Mouse (Mus musculus) hindlimb bud, embryonic 11.5 days (tissue): ENCODE measurements around the gene Elk3.

Experiments used
- DNase-seq: peaks from one replicate; pipeline ENCODE4 v3.0.0-alpha.2; 2012; ENCODE audit warnings: low read depth, low spot score; ENCODE audit errors: extremely low spot score

Elk3 gene

DNA sequence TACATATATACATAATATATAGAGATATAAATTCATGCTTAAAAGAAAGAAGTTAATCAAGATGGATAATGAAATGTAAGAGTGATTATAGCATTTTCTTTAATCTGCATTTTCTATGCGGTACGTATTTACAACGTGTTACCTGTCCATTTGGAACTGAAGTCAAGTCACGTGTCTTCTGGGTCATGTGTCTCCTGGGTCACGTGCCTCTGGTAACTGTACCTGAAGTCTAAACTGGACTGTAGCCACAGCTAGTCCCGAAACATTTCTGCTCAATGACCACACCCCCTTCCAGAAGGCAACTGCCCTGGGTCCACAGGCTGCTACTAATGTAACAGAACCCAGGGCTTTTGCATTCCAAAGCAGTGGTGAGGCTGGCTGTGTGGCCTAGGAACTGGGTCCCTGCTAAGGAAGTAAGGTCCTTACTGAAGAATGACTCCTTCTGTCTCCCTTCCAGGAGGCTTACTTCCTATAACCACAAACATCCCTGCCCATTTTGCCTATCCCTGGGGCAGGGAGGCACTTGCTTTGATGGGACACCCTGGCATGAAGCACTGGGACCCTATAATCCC, 40.0 kb downstream of the Elk3 start:
- no peak for DNase-seq

DNA sequence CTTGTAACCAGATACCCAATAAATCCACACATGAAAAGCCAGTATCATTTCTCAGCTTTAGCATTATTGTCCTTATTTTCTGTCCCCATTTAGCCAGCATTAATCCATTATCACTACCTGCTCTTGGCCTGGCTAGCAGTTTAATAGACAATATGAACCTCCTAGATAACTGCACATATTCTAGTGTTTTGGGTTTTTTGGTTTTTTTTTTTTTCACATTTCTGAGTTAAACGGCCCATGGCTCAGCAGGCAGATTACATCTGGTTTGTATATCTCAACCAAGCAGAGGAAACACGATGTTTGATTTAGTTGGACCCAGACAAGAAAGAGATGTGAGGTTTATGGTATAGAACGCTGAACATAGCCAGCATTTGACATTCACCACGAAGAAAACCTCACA, 41.2 kb downstream of the Elk3 start:
- no peak for DNase-seq

DNA sequence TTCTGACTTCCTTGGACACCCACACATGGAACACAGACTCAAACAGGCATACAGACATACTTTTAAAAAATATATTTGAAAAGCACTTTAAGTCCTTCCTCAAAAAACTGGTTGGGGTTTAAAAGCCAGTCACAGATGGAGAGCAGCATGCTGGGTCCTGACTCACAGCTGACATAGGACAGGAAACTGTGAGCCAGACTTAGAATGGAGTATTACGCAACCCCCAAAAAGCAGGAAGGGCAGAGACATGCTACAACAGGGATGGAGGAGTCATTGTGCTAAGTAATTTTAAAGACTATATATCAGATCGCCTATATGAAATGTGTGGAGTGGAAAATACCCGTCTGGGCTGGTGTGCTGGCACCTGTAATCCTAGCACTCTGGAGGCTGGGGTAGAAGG, 42.6 kb downstream of the Elk3 start:
- DNase-seq, result no peak

DNA sequence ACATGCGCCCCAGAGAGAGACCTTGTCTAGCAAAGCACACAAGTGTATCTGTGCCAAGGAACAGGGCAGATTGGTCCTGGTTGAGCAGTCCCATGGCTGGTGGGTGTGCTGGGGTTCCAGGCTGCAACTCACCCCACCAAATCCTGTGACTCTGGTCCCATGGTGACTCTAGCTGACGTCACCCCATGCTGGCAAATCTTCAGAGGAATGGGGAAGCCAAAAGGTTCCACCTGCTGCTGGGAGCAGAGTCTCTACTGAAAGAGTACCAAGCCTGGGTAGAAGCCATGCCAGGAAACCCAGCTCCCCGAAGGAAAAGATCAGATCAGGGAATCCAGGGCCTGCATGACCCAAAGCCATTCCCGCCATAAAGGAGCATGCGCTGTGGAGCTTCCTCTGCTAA, 43.4 kb downstream of the Elk3 start:
- no peak for DNase-seq

DNA sequence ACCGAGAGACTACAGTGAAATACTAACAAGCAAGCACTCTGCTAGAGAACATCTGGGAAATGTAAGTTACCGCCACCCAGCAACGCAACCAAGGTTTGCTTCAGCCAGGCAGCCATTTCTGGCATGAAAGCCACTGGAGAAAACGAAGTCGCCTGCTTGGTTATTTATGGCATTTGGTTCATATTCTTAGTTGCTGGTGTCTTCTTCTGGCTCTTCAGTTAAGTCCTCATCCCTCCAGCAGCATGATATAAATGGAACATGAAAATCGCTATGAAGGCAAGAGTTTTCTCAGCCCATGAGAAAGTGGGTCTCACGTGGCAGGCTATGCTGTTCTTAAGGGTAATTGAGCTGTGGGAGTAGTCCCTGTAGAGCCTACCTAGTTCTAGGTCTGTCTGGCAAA, 44.4 kb downstream of the Elk3 start:
- DNase-seq, result no peak

DNA sequence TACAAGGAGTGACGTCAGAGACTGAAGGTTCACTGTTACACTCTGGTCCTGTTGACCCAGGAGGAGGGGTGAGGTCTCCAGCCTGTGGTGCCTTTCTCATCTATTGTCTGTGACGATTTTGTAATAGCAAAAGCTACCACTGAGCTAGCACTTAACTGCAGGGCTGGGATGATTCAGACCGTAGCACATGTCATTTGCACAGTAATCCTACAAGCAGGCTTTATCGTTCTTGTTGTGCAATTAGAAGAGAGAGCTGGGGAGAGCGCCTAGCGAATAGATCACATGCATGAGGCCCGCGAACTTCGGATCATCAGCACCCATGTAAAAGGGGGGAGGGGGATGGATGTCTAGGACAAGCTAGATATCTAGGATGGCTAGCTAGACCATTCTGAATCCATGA, 45.1 kb downstream of the Elk3 start:
- no peak for DNase-seq

DNA sequence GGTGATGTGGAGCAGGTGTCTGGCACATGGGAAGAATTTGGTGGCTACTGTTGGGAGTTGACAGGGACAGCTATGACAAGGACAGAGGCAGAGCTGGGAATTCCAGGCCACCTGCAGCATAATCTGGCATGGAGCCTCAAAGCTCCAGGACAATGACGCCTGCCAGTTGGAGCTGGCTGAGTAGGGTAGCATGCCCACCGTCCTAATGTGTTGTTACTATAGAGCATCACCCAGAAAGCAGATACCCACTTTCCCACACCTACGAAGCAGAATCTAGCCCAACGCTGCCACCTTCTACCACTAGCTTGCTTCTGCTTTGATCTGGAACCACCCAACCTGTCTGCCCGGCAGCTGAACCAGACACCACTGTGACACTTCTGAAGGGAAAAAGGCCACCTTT, 46.9 kb downstream of the Elk3 start:
- DNase-seq, result no peak

DNA sequence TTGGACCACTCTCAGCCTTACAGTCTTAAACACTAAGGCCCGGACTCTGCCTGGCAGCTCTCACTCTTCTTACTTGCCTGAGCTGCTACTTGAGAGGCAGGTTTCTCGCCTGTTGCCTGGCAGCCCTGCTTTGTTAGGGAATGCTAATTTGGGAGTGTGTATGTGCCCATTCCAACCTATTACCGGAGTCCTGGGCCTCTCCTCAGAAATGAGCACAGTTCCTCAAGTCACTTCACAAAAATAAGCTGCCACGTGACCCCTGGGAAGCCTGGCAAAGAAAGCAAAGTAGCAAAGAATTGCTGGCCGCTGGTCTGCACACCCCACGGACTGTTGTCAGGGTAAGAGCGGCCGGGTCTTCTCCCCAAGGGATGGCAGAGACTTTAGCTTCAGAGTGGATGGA, 47.5 kb downstream of the Elk3 start:
- DNase-seq, result no peak

DNA sequence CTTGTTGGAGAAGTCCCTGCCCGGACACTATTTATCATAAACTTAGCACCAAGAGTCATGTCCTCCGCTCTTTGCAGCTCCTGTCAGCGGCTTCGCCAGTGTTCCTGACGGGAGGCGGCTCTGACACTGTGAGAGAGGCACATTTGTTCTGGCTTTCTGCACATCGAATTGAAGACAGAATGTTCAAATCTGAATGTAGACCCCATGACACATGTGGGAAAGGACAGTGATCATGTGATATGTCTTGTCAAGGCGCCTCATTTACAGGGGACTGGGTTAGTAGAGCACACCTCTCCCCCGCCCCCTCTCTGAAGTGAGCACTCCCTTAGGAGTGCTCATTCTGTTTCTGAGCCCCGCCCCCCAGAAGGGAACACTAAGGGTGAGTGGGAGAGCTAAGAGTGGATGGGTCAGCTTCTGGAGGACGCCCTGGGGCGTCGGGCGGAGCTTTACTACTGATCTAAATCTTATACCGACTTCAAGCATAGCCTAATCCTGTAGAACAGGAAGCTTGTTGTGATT, 48.9 kb downstream of the Elk3 start:
- no peak for DNase-seq

DNA sequence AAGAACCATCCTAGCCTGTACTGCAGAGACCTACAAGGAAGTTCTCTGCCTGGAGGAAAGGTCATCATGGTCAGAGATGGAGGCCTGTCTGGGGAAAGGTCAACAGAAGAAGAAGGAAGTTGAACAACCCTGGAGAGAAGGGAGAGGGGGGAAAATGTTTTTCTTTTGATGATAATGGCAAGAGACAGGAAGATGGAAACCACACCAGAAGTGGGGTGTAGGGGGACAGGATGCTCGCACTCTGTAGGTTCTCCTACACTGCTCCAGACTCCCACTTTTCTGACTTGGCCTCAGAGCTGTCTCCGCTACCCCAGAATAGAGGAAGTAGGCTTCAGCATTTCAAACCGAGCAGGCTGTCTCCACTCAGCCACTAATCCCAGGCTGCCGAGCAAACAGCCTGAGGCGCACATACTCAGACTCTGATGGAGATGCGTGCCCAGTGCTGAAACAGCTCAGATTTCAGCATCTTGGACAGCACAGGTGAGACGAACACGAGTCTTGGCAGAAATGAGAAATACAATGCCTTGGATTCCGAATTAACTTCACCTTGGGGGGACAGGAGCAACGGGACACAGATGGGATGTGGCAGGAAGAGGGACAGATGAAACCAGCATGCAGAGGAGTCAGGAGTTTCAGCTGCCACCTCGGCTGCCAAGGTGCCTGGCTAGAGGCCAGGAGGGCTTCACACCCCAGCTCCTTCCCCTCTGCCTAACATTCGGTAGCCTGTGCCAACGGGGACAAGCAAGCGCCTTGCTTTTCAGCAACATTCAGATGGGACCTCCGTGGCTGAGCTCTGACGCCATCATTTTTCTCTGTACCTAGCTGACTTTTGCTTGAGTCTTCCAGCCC, 49.6 kb downstream of the Elk3 start:
- DNase-seq, result no peak

DNA sequence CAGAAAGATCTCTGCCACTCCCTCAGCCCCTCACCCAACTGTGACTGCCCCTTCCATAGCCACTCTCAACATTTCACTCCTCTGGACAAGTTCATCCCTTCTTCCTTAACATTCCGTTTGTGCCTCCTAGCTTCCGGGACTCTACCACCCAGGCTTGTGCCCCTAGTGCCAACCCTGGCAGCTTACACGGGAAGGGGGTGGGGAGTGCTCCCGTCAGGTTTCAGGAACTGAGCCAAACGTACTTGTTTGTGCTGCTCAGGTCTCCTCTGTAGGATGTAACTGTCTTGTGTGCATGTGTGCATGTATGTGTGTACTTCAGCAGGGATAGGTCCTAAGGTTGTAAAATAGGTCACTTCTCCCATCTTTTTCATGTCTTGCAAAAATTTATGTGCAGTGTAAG, 51.1 kb downstream of the Elk3 start:
- no peak for DNase-seq

DNA sequence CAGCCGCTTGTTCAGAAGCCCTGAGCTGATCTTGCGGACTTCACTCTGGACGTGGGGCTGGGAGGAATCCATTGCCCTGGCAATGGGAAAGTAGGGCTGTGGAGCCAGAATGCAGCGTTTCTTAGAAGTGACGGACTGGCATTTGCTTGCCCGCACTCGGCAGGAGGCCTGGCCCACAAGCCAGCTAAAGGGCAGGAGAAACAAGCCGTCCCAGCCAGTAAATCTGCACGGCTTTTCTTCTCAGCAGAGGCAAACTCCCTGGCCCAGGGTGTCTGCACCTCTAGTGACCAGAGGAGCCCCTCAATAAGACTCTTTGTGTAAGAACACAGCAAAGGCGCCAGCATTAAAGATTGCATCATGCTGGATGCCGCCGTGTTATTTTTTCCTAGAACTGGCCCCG, 55.6 kb downstream of the Elk3 start:
- no peak for DNase-seq

DNA sequence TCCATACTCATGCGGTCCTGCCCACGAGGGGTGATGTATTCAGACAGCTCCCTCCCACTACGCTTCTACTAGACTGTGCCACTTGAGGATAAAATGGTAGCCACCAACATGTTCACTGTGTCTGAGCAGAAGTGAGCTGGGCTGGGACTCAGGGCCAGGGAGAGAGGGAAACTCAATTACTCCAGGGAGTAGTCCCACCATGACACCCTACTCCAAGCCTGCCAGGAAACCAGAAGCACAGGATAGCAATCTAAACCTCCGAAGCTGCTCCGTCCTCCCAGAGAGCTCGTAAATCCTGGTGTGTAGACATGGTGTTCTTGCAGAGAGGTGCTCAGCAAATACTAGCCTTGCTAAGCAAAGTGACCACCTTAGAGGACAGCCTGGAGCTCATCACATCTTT, 57.8 kb downstream of the Elk3 start:
- DNase-seq, result no peak

DNA sequence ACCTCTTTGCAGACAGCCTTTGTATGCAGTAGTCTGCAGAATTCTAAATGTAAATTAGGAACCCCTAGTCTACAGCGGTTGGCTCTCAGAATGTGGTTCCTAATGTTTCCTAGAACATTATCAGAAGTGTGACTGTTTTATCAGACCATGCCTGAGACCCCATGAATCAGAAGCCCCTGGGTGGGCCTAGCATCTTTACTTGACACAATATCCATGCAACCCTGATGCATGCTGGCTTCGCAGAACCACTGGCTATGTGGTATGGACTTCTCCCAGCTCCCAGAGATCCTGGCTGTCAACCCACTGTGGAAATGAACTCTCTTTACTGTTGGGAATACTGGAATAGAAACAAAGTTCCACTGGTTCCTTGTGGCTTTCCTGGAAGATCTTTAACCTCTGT, 58.3 kb downstream of the Elk3 start:
- DNase-seq, result no peak

DNA sequence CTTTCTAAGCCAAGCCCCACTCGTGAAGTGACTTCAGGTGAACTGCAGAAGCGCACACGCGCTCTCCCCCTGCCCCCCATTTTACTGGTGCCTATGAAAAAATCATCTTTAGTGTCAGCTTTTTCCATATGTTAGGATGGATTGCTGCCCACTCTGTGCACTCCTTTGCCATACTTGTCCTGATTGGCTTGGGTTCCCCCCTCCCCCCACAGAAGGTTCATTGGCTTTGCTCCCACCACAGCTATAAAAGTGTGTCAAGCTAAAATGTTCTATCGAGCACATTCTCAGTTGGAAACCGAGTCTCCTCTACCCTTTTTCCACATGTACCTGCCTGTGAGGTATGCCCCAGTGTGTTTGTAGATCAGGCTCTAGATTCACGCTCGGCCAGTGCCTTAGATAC, 59.5 kb downstream of the Elk3 start:
- no peak for DNase-seq

DNA sequence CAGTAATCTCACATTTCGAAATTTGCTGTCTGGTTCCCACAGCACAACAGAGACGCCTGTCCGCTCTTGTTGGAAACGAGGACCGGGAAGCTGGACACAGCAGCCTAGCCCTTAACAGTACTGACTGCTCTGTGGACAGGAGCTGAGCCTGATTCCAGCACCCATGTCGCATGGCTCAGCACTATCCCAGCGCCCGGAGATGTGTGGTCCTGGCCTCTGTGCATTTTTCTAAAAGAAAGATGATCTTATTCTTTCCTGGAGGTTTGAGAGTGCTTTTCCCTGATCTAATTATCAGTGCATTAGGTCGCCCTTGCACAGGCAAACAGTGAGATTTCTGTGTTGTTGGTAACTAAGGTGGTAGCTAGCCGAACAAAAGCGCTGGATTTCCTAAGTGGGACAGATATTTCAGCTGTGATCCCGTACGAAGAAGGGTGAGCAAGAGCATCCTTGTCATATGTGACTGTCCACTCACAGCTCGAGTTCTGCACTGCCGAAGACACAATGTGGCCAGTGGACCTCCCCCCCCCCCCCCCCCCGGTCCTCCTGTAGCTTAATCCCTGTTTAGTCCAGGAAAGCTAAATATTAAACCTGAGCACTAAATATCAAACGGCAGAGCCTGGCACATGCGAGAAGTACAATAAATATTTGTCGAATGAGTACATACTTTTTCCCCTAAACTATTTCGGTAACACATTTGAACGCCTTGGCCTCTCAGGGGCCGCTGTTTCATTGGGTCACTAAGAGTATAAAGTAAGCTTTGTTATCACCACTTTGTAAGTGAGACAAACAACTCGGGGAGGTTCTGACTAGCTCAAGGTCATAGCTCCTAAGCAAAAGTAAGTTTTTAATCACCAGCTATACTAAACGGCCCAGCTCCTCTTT, 60.3 kb downstream of the Elk3 start:
- no peak for DNase-seq

DNA sequence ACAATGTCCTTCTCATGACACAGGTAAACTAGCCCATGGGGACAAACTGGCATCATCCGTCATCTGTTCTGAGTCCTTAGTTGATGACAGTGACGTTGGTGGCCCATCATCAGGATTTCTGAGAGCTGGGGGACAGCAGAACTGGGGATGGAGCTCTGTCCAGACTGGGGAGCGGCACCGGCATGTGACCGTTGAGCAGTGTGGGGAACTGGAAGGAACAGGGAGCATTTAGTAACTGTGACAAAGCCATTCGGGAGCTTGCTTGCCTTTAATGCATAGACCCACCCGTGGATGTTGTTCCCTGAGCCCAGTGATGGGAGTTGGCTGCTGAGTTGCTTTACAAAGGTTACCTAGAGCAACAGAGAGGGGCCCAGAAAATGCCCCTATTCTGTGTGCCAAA, 61.0 kb downstream of the Elk3 start:
- no peak for DNase-seq

DNA sequence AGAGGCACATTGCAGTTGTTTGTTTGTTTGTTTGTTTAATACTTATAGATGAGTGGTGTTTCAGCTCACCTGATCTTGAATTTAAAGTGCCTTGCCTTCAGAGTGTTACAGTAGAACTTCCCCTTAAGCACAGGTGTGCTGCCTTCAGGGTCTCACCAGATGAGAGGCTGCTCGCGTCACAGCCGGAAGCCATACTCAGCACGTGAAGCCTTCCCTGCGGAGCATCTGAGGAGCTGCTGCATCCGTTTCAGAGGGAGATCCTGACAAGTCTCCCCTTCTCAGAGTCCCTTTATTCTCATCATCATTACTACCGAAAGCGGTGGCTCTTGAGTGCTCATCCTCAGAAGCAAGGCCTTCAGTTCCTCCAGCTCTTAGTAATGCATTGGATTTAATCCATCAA, 62.5 kb downstream of the Elk3 start:
- DNase-seq, result no peak

DNA sequence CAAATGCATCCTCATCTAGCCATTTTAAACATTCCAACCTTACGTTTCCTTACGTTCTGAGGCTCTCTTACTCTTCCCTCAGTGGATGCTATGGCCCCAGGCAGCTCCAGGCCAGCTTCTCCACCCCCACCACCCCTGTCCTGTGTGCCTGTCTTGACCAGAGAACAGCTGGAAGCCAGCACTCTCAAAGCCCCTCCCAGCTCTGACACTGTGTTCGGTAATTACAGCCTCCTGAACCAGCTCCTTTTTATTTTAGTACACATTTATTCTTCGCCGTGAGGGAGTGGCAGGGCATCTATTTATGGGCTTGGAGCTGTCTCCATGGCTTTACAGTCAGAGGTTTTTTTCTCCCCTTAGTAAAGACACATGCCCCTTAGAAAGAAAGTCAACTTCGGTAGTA, 63.0 kb downstream of the Elk3 start:
- no peak for DNase-seq

DNA sequence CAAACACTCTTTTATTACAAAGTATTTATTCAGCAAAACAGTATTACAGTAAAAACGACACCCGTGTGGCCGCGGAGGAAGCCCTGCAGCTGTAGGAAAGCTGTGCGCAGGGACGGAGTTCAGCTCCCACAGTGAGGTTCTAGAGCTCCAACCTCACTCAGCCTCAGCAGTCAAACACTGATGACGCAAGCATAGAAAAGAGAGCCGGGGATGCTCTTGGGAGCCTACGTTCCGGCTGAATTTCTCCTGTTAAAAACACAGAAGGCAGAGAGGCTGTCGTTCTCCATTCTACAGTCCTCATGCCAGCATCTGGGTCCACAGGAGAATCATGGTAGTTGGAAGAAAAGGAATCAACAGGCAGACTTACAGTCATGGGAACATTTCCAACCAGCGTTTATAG, 63.5 kb downstream of the Elk3 start:
- DNase-seq, result no peak

DNA sequence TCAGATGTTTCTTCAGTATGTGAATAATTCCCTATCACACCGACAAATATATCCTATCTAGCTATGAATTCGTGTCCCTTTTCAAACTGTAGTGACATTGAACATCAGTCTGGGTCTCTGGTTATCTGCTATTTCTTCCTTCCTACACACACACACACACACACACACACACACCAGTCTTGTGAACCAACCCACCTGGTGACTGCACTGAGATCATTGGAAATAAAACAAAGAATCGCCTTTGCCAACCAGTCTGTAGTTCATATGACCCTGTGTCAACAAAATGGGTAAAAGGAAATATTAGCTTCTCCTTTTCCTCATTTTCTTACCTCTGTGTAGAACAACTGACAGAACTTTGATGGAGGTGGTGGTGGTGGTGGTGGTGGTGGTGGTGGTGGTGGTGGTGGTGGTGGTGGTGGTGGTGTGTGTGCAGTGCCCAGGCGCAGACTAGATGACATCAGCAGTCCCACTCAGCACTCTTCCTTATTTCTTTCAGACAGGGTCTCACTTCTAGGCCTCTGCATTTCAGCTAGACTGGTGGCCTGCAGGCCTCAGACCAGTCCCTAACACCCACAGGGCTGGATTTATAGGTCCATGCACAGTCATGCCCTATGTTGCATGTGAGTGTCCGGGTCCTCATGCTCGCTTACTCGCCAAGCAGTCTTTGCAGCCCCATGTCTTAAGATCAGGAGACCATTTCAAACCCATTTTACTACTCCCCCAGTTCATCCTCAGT, 64.6 kb downstream of the Elk3 start:
- DNase-seq, result no peak
